Mouse (Mus musculus): ENCODE measurements at regions not wholly inside any gene's neighbourhood (a gene's known extent, or its start where the extent isn't known, plus 50 kb on each side); places are given as distances from the start of the nearest gene placed in this dataset.

DNA sequence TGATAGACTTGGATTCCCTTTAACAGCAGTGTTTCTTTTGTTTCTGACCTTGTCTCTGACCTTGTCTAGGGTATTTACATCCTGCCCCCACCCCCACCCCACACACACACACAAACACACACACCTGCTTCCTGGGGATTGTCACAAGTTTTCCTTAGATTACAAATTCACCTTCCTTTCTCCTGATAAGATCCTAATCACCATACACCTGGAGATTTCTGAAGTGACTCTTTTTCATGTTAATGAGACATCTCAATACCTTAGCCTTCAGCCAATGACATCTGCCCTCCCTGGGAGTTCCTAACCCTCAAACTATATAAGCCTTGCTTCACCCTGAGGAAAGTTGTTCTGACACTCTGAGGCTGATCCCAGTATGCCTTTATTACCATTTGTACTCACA, 495.3 kb downstream of the Pdha2 start:
- DNase-seq (ENCODE audit: low spot score, missing footprints) (peak; percentile 65), ATAC-seq (ENCODE audit: low FRiP score) (0 out of 2 replicates have a peak, but pooled peaks have one; percentile 14)
- Histone ChIP-seq H3K36me3 (ENCODE audit: control insufficient read depth, insufficient read depth, low read length) (no peaks in the 10 kb centered on the region), H3K27ac (ENCODE audit: low read depth, low read length) (no peak overlapping the region), H3K9ac (ENCODE audit: low read length) (no peak overlapping the region), H3K4me3 (ENCODE audit: low read depth, low read length) (no peak overlapping the region), H3K4me2 (no peak overlapping the region), H3K4me1 (ENCODE audit: control insufficient read depth, insufficient read depth, low read length) (no peaks in the 10 kb centered on the region), H3K9me3 (ENCODE audit: control insufficient read depth, low read length) (no peaks in the 10 kb centered on the region), H3K27me3 (ENCODE audit: control insufficient read depth, insufficient read depth, low read length) (no peaks in the 10 kb centered on the region)

DNA sequence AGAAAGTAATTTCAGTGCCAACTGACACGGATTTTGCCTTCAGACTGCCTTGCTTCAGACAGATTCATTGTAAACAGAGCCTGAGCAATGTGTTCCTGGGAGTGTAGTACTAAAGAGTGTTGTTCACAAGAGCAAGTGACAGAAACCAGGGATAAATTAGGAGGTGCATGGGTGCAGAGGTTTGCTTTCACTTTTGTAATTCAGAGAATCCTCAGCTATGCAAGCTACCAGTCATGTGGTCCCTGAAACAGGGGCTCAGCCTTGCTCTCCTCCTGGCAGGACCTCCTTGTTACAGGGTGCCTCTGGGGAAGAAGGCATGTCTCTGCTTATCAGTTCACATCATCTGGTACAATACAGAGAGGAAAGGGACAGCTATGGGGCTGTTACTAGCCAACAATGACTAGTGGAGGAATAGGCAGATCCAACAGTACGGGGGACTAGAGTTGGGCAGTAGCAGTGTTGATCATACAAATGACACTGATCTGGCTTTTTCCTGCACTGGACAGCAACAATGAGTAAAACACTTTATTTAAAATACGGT, 504.5 kb downstream of the Pdha2 start:
- ATAC-seq (ENCODE audit: low FRiP score): no peak
- Histone ChIP-seq H3K4me2 (no peak overlapping the region), H3K9ac (ENCODE audit: low read length) (no peak overlapping the region), H3K4me3 (ENCODE audit: low read depth, low read length) (no peak overlapping the region), H3K36me3 (ENCODE audit: control insufficient read depth, insufficient read depth, low read length) (no peaks in the 10 kb centered on the region), H3K4me1 (ENCODE audit: control insufficient read depth, insufficient read depth, low read length) (no peaks in the 10 kb centered on the region), H3K27me3 (ENCODE audit: control insufficient read depth, insufficient read depth, low read length) (no peaks in the 10 kb centered on the region), H3K27ac (ENCODE audit: low read depth, low read length) (no peak overlapping the region), H3K9me3 (ENCODE audit: control insufficient read depth, low read length) (no peaks in the 10 kb centered on the region)
- DNase-seq (ENCODE audit: low spot score, missing footprints): peak; percentile 45
- 83% methylated on average over 3 of the region's 3 CpGs for WGBS

DNA sequence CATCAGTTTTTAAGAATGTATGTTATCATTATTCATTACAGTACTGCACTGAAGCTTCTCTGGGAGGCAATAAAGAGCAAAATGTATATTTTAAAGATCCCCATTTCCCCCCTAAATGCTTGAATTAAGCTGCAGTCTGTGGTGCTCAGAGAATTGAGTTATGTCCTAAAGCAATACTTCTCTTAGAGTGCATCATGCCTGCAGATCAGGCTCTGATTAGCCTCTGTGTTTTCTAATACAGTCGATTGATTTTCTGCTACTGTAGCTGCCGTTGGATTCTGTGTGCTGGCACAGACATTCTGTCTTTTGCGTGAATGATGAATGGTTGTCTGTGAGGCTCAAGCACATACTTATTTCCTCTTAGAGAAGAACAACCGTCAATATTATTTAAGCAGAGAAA, 505.4 kb downstream of the Pdha2 start:
- DNase-seq (ENCODE audit: low spot score, missing footprints) (peak; percentile 73), ATAC-seq (ENCODE audit: low FRiP score) (no peak)
- H3K9ac ChIP-seq (ENCODE audit: low read length): no peak overlapping the region
- H3K36me3 ChIP-seq (ENCODE audit: control insufficient read depth, insufficient read depth, low read length): no peaks in the 10 kb centered on the region
- no peaks in the 10 kb centered on the region for H3K9me3 ChIP-seq (ENCODE audit: control insufficient read depth, low read length)
- H3K4me1 ChIP-seq (ENCODE audit: control insufficient read depth, insufficient read depth, low read length): no peaks in the 10 kb centered on the region
- H3K4me2 ChIP-seq: no peak overlapping the region
- H3K27me3 ChIP-seq (ENCODE audit: control insufficient read depth, insufficient read depth, low read length): no peaks in the 10 kb centered on the region
- no peak overlapping the region for H3K4me3 ChIP-seq (ENCODE audit: low read depth, low read length)
- no peak overlapping the region for H3K27ac ChIP-seq (ENCODE audit: low read depth, low read length)
- WGBS: 93% methylated on average over 4 of the region's 4 CpGs

DNA sequence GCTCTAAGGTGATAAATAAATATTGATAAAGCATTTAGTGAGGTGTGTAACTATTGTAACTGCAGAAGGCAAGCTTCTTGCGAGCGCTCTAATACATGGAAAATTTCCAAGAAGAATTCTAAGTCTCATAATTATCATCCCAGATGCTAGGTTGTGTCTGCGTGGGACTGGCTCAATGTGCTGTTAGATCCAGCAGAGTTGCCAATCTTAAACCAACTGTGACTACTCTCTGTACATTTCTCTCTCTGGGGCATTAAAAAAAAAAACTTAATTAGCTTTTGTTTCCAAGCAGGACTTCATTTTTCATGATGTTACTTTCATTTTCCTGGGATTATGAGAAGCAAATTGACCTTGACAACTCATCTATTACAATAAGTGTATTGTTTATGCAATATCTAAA, 506.6 kb downstream of the Pdha2 start:
- Histone ChIP-seq H3K4me1 (ENCODE audit: control insufficient read depth, insufficient read depth, low read length) (no peaks in the 10 kb centered on the region), H3K4me3 (ENCODE audit: low read depth, low read length) (no peak overlapping the region), H3K9me3 (ENCODE audit: control insufficient read depth, low read length) (no peaks in the 10 kb centered on the region), H3K4me2 (no peak overlapping the region), H3K27ac (ENCODE audit: low read depth, low read length) (no peak overlapping the region), H3K36me3 (ENCODE audit: control insufficient read depth, insufficient read depth, low read length) (no peaks in the 10 kb centered on the region), H3K9ac (ENCODE audit: low read length) (no peak overlapping the region), H3K27me3 (ENCODE audit: control insufficient read depth, insufficient read depth, low read length) (no peaks in the 10 kb centered on the region)
- peak; percentile 6 for DNase-seq (ENCODE audit: low spot score, missing footprints)
- 93% methylated on average over 3 of the region's 3 CpGs for WGBS
- no peak for ATAC-seq (ENCODE audit: low FRiP score)

DNA sequence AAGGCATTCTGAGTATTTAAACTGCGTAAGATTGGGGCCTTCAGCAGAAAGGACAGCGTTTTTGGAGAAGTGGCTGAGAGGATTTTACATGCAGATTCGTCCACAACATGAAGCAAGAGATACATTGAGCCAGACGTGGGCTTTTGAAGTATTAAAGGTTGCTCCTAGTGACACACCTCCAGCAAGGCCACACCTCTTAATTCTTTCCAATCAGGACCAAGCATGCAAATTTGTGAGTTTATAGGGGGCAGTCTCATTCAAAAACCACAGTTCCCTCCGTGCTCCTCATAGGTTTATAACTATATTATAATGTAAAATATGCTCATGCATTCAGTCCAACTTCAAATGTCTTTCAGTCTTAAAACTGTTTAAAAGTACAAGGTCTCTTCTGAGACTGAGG, 509.2 kb downstream of the Pdha2 start:
- H3K4me1 ChIP-seq (ENCODE audit: control insufficient read depth, insufficient read depth, low read length): no peaks in the 10 kb centered on the region
- H3K4me2 ChIP-seq: no peak overlapping the region
- H3K4me3 ChIP-seq (ENCODE audit: low read depth, low read length): no peak overlapping the region
- H3K27me3 ChIP-seq (ENCODE audit: control insufficient read depth, insufficient read depth, low read length): no peaks in the 10 kb centered on the region
- no peak overlapping the region for H3K27ac ChIP-seq (ENCODE audit: low read depth, low read length)
- DNase-seq (ENCODE audit: low spot score, missing footprints) (peak; percentile 47), ATAC-seq (ENCODE audit: low FRiP score) (no peak)
- no peaks in the 10 kb centered on the region for H3K9me3 ChIP-seq (ENCODE audit: control insufficient read depth, low read length)
- H3K9ac ChIP-seq (ENCODE audit: low read length): no peak overlapping the region
- no peaks in the 10 kb centered on the region for H3K36me3 ChIP-seq (ENCODE audit: control insufficient read depth, insufficient read depth, low read length)
- 72% methylated on average over 5 of the region's 5 CpGs for WGBS

DNA sequence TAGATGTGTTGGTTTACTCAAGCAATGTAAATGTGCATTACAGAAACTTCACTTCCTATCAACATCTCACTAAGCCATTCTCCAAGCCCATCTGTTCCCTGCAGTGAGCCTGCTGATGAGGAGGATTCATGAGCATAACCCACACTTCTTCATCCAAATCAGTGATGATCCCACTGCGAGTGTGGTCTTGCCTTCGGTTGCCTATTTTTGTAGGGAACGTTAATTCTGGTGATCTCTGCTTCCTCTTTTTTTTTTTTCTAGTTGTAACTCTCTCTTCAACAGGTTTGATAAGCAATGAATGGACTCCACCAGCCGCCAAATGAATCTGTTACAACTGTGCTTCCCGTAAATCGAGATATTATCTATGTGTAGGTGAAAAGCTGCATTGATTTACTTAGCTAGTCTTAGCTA, 509.9 kb downstream of the Pdha2 start:
- peak; percentile 78 for DNase-seq (ENCODE audit: low spot score, missing footprints)
- WGBS: 93% methylated on average over 6 of the region's 6 CpGs
- Histone ChIP-seq H3K9ac (ENCODE audit: low read length) (no peak overlapping the region), H3K27me3 (ENCODE audit: control insufficient read depth, insufficient read depth, low read length) (no peaks in the 10 kb centered on the region), H3K9me3 (ENCODE audit: control insufficient read depth, low read length) (no peaks in the 10 kb centered on the region), H3K4me3 (ENCODE audit: low read depth, low read length) (no peak overlapping the region), H3K4me1 (ENCODE audit: control insufficient read depth, insufficient read depth, low read length) (no peaks in the 10 kb centered on the region), H3K36me3 (ENCODE audit: control insufficient read depth, insufficient read depth, low read length) (no peaks in the 10 kb centered on the region), H3K4me2 (no peak overlapping the region), H3K27ac (ENCODE audit: low read depth, low read length) (no peak overlapping the region)
- no peak for ATAC-seq (ENCODE audit: low FRiP score)

DNA sequence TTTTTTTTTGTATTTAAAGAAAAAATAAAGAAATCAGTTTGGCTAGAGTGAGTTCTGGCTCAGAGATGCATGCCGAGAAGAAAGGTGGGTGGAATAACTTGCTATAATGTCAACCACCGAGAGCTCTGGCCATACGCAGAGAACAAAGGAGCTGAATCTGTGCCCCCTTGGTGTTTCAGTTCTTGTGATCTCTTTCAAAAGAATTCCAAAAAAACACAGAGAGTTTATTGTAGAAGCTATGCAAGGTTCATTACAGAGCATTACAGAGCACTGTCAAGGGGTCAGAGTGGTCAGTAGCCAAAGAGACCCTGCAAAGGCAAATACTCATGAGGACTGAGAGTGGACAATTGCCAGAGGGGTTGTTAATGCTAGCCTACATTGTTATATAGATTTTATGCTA, 514.9 kb downstream of the Pdha2 start:
- Histone ChIP-seq H3K9me3 (ENCODE audit: control insufficient read depth, low read length) (no peaks in the 10 kb centered on the region), H3K9ac (ENCODE audit: low read length) (no peak overlapping the region), H3K27ac (ENCODE audit: low read depth, low read length) (no peak overlapping the region), H3K36me3 (ENCODE audit: control insufficient read depth, insufficient read depth, low read length) (no peaks in the 10 kb centered on the region), H3K4me1 (ENCODE audit: control insufficient read depth, insufficient read depth, low read length) (no peaks in the 10 kb centered on the region), H3K4me3 (ENCODE audit: low read depth, low read length) (no peak overlapping the region), H3K27me3 (ENCODE audit: control insufficient read depth, insufficient read depth, low read length) (no peaks in the 10 kb centered on the region), H3K4me2 (no peak overlapping the region)
- 15% methylated on average over 3 of the region's 3 CpGs for WGBS
- ATAC-seq (ENCODE audit: low FRiP score): peak; percentile 73
- DNase-seq (ENCODE audit: low spot score, missing footprints): peak; percentile 82

DNA sequence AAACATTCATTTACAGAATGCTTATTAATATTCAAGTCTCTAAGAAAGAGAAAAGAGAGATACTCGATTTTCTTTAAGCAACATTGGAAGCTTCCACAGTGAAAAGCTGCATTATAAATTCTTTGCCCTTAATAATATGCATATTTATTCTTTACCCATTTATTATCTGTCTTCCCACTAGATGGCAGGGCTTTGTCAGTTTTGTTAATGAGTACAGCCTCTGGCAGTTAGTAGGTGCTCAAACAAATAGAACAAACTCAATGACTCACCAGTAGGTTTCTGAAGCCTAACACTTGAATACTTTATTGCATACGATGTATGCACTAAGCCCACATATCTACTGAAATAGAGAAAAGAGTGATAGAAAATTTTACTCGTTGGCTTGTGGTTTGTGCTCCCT, 529.4 kb downstream of the Pdha2 start:
- no peaks in the 10 kb centered on the region for H3K27me3 ChIP-seq (ENCODE audit: control insufficient read depth, insufficient read depth, low read length)
- ATAC-seq (ENCODE audit: low FRiP score): no peak
- H3K4me2 ChIP-seq: no peak overlapping the region
- no peaks in the 10 kb centered on the region for H3K9me3 ChIP-seq (ENCODE audit: control insufficient read depth, low read length)
- no peaks in the 10 kb centered on the region for H3K4me1 ChIP-seq (ENCODE audit: control insufficient read depth, insufficient read depth, low read length)
- no peaks in the 10 kb centered on the region for H3K36me3 ChIP-seq (ENCODE audit: control insufficient read depth, insufficient read depth, low read length)
- no peak for DNase-seq (ENCODE audit: low spot score, missing footprints)
- no peak overlapping the region for H3K9ac ChIP-seq (ENCODE audit: low read length)
- no peak overlapping the region for H3K27ac ChIP-seq (ENCODE audit: low read depth, low read length)
- no peak overlapping the region for H3K4me3 ChIP-seq (ENCODE audit: low read depth, low read length)
- 77% methylated on average over 3 of the region's 3 CpGs for WGBS

DNA sequence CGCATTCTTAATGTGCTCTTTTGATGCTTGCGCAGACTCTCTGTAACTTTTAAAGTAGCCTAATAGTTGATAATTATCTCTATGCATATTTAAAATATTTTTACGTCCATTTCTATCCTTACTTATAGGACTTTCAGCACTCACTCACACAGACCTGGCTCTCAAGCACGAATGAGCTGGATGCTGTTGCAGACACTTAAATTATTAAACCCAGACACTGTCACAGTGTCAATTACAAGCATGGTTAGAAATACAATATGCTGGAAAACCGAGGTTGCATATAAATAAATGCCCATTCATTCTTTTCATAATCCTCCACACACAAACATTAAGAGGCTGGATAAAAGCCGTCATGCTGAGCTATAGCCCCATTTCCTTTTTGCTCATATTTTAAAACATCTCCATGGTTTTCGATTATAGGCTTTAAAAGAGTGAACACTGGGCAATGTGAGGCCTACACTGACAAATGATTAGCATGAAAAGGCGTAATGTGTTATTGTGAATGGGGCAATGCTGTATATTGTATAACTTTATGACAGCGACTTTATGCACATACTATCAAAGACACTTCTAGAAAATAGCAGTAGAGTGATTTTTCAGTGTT, 566.3 kb downstream of the Pdha2 start:
- Histone ChIP-seq H3K9me3 (ENCODE audit: control insufficient read depth, low read length) (no peaks in the 10 kb centered on the region), H3K27ac (ENCODE audit: low read depth, low read length) (no peak overlapping the region), H3K4me1 (ENCODE audit: control insufficient read depth, insufficient read depth, low read length) (no peaks in the 10 kb centered on the region), H3K9ac (ENCODE audit: low read length) (no peak overlapping the region), H3K4me2 (no peak overlapping the region), H3K27me3 (ENCODE audit: control insufficient read depth, insufficient read depth, low read length) (no peaks in the 10 kb centered on the region), H3K4me3 (ENCODE audit: low read depth, low read length) (no peak overlapping the region), H3K36me3 (ENCODE audit: control insufficient read depth, insufficient read depth, low read length) (no peaks in the 10 kb centered on the region)
- ATAC-seq (ENCODE audit: low FRiP score) (peak; percentile 75), DNase-seq (ENCODE audit: low spot score, missing footprints) (no peak)
- WGBS: 63% methylated on average over 9 of the region's 9 CpGs

All from midbrain, embryonic 11.5 days (tissue).